Mouse (Mus musculus): ENCODE results near the gene Gm20431. TPM values are rescaled to one million over a fixed set of nuclear protein-coding genes. Genes with fewer than 3 reads are reported as not detected.
A peak's percentile ranks its signal among the peaks of the same experiment; 100 is the strongest.
"Not testable (repeated sequence)": the region's sequence is repeated elsewhere in the genome, so short reads cannot be mapped to it uniquely, and the experiment has no call there.

Gm20431 gene
- polyA plus RNA-seq, 1 experiment from 2014 or later: 5.2 TPM

- Histone ChIP-seq H3K27me3 (ENCODE audit: control insufficient read depth, insufficient read depth, low read length) (no peaks in the 10 kb centered on the region), H3K4me1 (ENCODE audit: control insufficient read depth, insufficient read depth, low read length) (no peaks in the 10 kb centered on the region), H3K36me3 (replicated peaks; ENCODE audit: control insufficient read depth, insufficient read depth, low read depth, low read length) (no peaks in the 10 kb centered on the region; the same call in 1 of the 2 replicates), H3K4me2 (ENCODE audit: low read depth, low read length) (no peak overlapping the region), H3K27ac (replicated peaks; ENCODE audit: low read depth, low read length) (no peak overlapping the region), H3K9ac (replicated peaks; ENCODE audit: low read length) (no peak overlapping the region), H3K9me3 (replicated peaks; ENCODE audit: control insufficient read depth, low read length) (no peaks in the 10 kb centered on the region), H3K4me3 (ENCODE audit: low read depth, low read length) (no peak overlapping the region)
- DNase-seq (ENCODE audit: low spot score) (no peak), ATAC-seq (replicated peaks; ENCODE audit: insufficient number of reproducible peaks, low FRiP score, low TSS enrichment, low read depth) (no peak)
- 87% methylated on average over 7 of the region's 7 CpGs for WGBS
Observed at GRCm38 (mm10) chr2:167652694-167653093, 8.6 kb downstream of the Gm20431 start.

GRCm38 (mm10) chr2:167651622-167652021 lies 9.7 kb downstream of the Gm20431 start:
- 73% methylated on average over 9 of the region's 9 CpGs for whole genome bisulfite sequencing
- no peak overlapping the region for H3K4me2 ChIP-seq (ENCODE audit: low read depth, low read length)
- no peaks in the 10 kb centered on the region for H3K4me1 ChIP-seq (ENCODE audit: control insufficient read depth, insufficient read depth, low read length)
- no peak overlapping the region for H3K4me3 ChIP-seq (ENCODE audit: low read depth, low read length)
- no peak for DNase-seq (ENCODE audit: low spot score)
- H3K27me3 ChIP-seq (ENCODE audit: control insufficient read depth, insufficient read depth, low read length): no peaks in the 10 kb centered on the region
- H3K9ac ChIP-seq (replicated peaks; ENCODE audit: low read length): no peak overlapping the region
- H3K36me3 ChIP-seq (replicated peaks; ENCODE audit: control insufficient read depth, insufficient read depth, low read depth, low read length): no peaks in the 10 kb centered on the region; the same call in 1 of the 2 replicates
- no peak for ATAC-seq (replicated peaks; ENCODE audit: insufficient number of reproducible peaks, low FRiP score, low TSS enrichment, low read depth)
- H3K27ac ChIP-seq (replicated peaks; ENCODE audit: low read depth, low read length): no peak overlapping the region
- H3K9me3 ChIP-seq (replicated peaks; ENCODE audit: control insufficient read depth, low read length): no peaks in the 10 kb centered on the region

GRCm38 (mm10) chr2:167649290-167650032 lies 11.8 kb downstream of the Gm20431 start:
- 89% methylated on average over 12 of the region's 12 CpGs for WGBS
- no peak overlapping the region for H3K4me2 ChIP-seq (ENCODE audit: low read depth, low read length)
- ATAC-seq (replicated peaks; ENCODE audit: insufficient number of reproducible peaks, low FRiP score, low TSS enrichment, low read depth): no peak
- no peak overlapping the region for H3K9ac ChIP-seq (replicated peaks; ENCODE audit: low read length)
- no peaks in the 10 kb centered on the region; the same call in 1 of the 2 replicates for H3K36me3 ChIP-seq (replicated peaks; ENCODE audit: control insufficient read depth, insufficient read depth, low read depth, low read length)
- H3K4me3 ChIP-seq (ENCODE audit: low read depth, low read length): no peak overlapping the region
- no peaks in the 10 kb centered on the region for H3K27me3 ChIP-seq (ENCODE audit: control insufficient read depth, insufficient read depth, low read length)
- no peak overlapping the region for H3K27ac ChIP-seq (replicated peaks; ENCODE audit: low read depth, low read length)
- no peak for DNase-seq (ENCODE audit: low spot score)
- no peaks in the 10 kb centered on the region for H3K9me3 ChIP-seq (replicated peaks; ENCODE audit: control insufficient read depth, low read length)
- H3K4me1 ChIP-seq (ENCODE audit: control insufficient read depth, insufficient read depth, low read length): no peaks in the 10 kb centered on the region

- DNase-seq (ENCODE audit: low spot score) (no peak), ATAC-seq (replicated peaks; ENCODE audit: insufficient number of reproducible peaks, low FRiP score, low TSS enrichment, low read depth) (no peak)
- WGBS: 83% methylated on average over 4 of the region's 4 CpGs
- Histone ChIP-seq H3K27ac (replicated peaks; ENCODE audit: low read depth, low read length) (no peak overlapping the region), H3K36me3 (replicated peaks; ENCODE audit: control insufficient read depth, insufficient read depth, low read depth, low read length) (no peaks in the 10 kb centered on the region), H3K4me1 (ENCODE audit: control insufficient read depth, insufficient read depth, low read length) (no peaks in the 10 kb centered on the region), H3K4me2 (ENCODE audit: low read depth, low read length) (no peak overlapping the region), H3K9me3 (replicated peaks; ENCODE audit: control insufficient read depth, low read length) (no peaks in the 10 kb centered on the region), H3K4me3 (ENCODE audit: low read depth, low read length) (no peak overlapping the region), H3K27me3 (ENCODE audit: control insufficient read depth, insufficient read depth, low read length) (no peaks in the 10 kb centered on the region), H3K9ac (replicated peaks; ENCODE audit: low read length) (no peak overlapping the region)
Observed at GRCm38 (mm10) chr2:167646411-167646810, 14.9 kb downstream of the Gm20431 start.

- not testable (repeated sequence) for H3K4me1 ChIP-seq (ENCODE audit: control insufficient read depth, insufficient read depth, low read length); H3K9me3 ChIP-seq (replicated peaks; ENCODE audit: control insufficient read depth, low read length); H3K27me3 ChIP-seq (ENCODE audit: control insufficient read depth, insufficient read depth, low read length); DNase-seq (ENCODE audit: low spot score); H3K36me3 ChIP-seq (replicated peaks; ENCODE audit: control insufficient read depth, insufficient read depth, low read depth, low read length); H3K9ac ChIP-seq (replicated peaks; ENCODE audit: low read length); H3K4me3 ChIP-seq (ENCODE audit: low read depth, low read length); H3K27ac ChIP-seq (replicated peaks; ENCODE audit: low read depth, low read length); H3K4me2 ChIP-seq (ENCODE audit: low read depth, low read length); ATAC-seq (replicated peaks; ENCODE audit: insufficient number of reproducible peaks, low FRiP score, low TSS enrichment, low read depth)
- WGBS: 83% methylated on average over 12 of the region's 13 CpGs
Observed at GRCm38 (mm10) chr2:167643356-167644052, 17.8 kb downstream of the Gm20431 start.

GRCm38 (mm10) chr2:167642164-167642563 lies 19.1 kb downstream of the Gm20431 start:
- Histone ChIP-seq H3K4me1 (ENCODE audit: control insufficient read depth, insufficient read depth, low read length) (no peaks in the 10 kb centered on the region), H3K9me3 (replicated peaks; ENCODE audit: control insufficient read depth, low read length) (no peaks in the 10 kb centered on the region), H3K27ac (replicated peaks; ENCODE audit: low read depth, low read length) (no peak overlapping the region), H3K36me3 (replicated peaks; ENCODE audit: control insufficient read depth, insufficient read depth, low read depth, low read length) (no peaks in the 10 kb centered on the region), H3K9ac (replicated peaks; ENCODE audit: low read length) (no peak overlapping the region), H3K4me3 (ENCODE audit: low read depth, low read length) (no peak overlapping the region), H3K27me3 (ENCODE audit: control insufficient read depth, insufficient read depth, low read length) (no peaks in the 10 kb centered on the region), H3K4me2 (ENCODE audit: low read depth, low read length) (no peak overlapping the region)
- WGBS: 91% methylated on average over 6 of the region's 6 CpGs
- DNase-seq (ENCODE audit: low spot score) (no peak), ATAC-seq (replicated peaks; ENCODE audit: insufficient number of reproducible peaks, low FRiP score, low TSS enrichment, low read depth) (no peak)

- no peak for ATAC-seq (replicated peaks; ENCODE audit: insufficient number of reproducible peaks, low FRiP score, low TSS enrichment, low read depth)
- DNase-seq (ENCODE audit: low spot score): no peak
Observed at GRCm38 (mm10) chr2:167641337-167641736, 20.0 kb downstream of the Gm20431 start.

GRCm38 (mm10) chr2:167640279-167640678 lies 21.0 kb downstream of the Gm20431 start:
- H3K27me3 ChIP-seq (ENCODE audit: control insufficient read depth, insufficient read depth, low read length): no peaks in the 10 kb centered on the region
- H3K4me1 ChIP-seq (ENCODE audit: control insufficient read depth, insufficient read depth, low read length): no peaks in the 10 kb centered on the region
- H3K4me3 ChIP-seq (ENCODE audit: low read depth, low read length): no peak overlapping the region
- WGBS: 87% methylated on average over 3 of the region's 3 CpGs
- no peak overlapping the region for H3K4me2 ChIP-seq (ENCODE audit: low read depth, low read length)
- no peak for ATAC-seq (replicated peaks; ENCODE audit: insufficient number of reproducible peaks, low FRiP score, low TSS enrichment, low read depth)
- no peaks in the 10 kb centered on the region for H3K36me3 ChIP-seq (replicated peaks; ENCODE audit: control insufficient read depth, insufficient read depth, low read depth, low read length)
- no peaks in the 10 kb centered on the region for H3K9me3 ChIP-seq (replicated peaks; ENCODE audit: control insufficient read depth, low read length)
- DNase-seq (ENCODE audit: low spot score): peak; percentile 58
- no peak overlapping the region for H3K9ac ChIP-seq (replicated peaks; ENCODE audit: low read length)
- H3K27ac ChIP-seq (replicated peaks; ENCODE audit: low read depth, low read length): no peak overlapping the region

More at GRCm38 (mm10) chr2:167641337-167641736, 20.0 kb downstream of the Gm20431 start:
- Histone ChIP-seq H3K4me1 (ENCODE audit: control insufficient read depth, insufficient read depth, low read length) (no peaks in the 10 kb centered on the region), H3K9ac (replicated peaks; ENCODE audit: low read length) (no peak overlapping the region), H3K36me3 (replicated peaks; ENCODE audit: control insufficient read depth, insufficient read depth, low read depth, low read length) (no peaks in the 10 kb centered on the region), H3K27ac (replicated peaks; ENCODE audit: low read depth, low read length) (no peak overlapping the region), H3K4me2 (ENCODE audit: low read depth, low read length) (no peak overlapping the region), H3K27me3 (ENCODE audit: control insufficient read depth, insufficient read depth, low read length) (no peaks in the 10 kb centered on the region), H3K9me3 (replicated peaks; ENCODE audit: control insufficient read depth, low read length) (no peaks in the 10 kb centered on the region), H3K4me3 (ENCODE audit: low read depth, low read length) (no peak overlapping the region)
- WGBS: 59% methylated on average over 8 of the region's 8 CpGs

Data from embryonic facial prominence, embryonic 11.5 days (tissue).